Mouse (Mus musculus) neural tube, embryonic 15.5 days (tissue): ENCODE measurements around the gene Zbtb7a. TPM values are rescaled to one million over a fixed set of nuclear protein-coding genes. Genes with fewer than 3 reads are reported as not detected.
A peak's percentile ranks its signal among the peaks of the same experiment; 100 is the strongest.

ENCODE experiments used
- ATAC-seq: fragments of 200-750 bp; cut with Nextera tagmentation; 2 replicates; pipeline ENCODE4 v1.8.0; 2017; ENCODE audit warnings: mild to moderate bottlenecking, moderate TSS enrichment, moderate library complexity; ENCODE audit not compliant: low FRiP score
- H3K27ac ChIP-seq: fragments of 300-500 bp; sonication (generic); replicated peaks from 2 replicates; pipeline ENCODE4 v1.5.1; 2015; ENCODE audit warnings: mild to moderate bottlenecking, inconsistent platforms
- H3K27me3 ChIP-seq: fragments of 300-500 bp; sonication (generic); replicated peaks from 2 replicates; pipeline ENCODE4 v1.6.1; 2015; ENCODE audit warnings: inconsistent platforms
- H3K36me3 ChIP-seq: fragments of 300-500 bp; sonication (generic); 2 replicates; pipeline ENCODE4 v1.6.1; 2015; ENCODE audit warnings: inconsistent platforms
- H3K4me1 ChIP-seq: fragments of 300-500 bp; sonication (generic); 2 replicates; pipeline ENCODE4 v1.6.1; 2015; ENCODE audit warnings: inconsistent platforms
- H3K4me2 ChIP-seq: fragments of 300-500 bp; sonication (generic); 2 replicates; pipeline ENCODE4 v1.6.1; 2015; ENCODE audit warnings: inconsistent platforms, mild to moderate bottlenecking, moderate library complexity
- H3K4me3 ChIP-seq: fragments of 300-500 bp; sonication (generic); replicated peaks from 2 replicates; pipeline ENCODE4 v1.5.1; 2015; ENCODE audit warnings: mild to moderate bottlenecking, inconsistent platforms
- H3K9ac ChIP-seq: fragments of 300-500 bp; sonication (generic); replicated peaks from 2 replicates; pipeline ENCODE4 v1.6.1; 2015; ENCODE audit warnings: mild to moderate bottlenecking, inconsistent platforms
- H3K9me3 ChIP-seq: fragments of 300-500 bp; sonication (generic); replicated peaks from 2 replicates; pipeline ENCODE4 v1.6.1; 2016; ENCODE audit warnings: inconsistent platforms
- WGBS: fragments of 180-500 bp; shearing (Covaris S2); methylation state at CpG from one replicate; pipeline ENCODE4 v1.1.7; 2015; ENCODE audit warnings: mixed read lengths; 5-methylcytosine and 5-hydroxymethylcytosine counted together
- polyA plus RNA-seq: library from polyadenylated mRNA; unstranded; fragments of >200 nt; fragmentation: Nextera tagmentation; extraction: Ambion mirVana; gene quantifications from 2 replicates; pipeline ENCODE4 v1.2.1, GENCODE M21; 2015

Zbtb7a gene
- polyA plus RNA-seq, 1 experiment from 2014 or later, result 14.8 TPM

DNA sequence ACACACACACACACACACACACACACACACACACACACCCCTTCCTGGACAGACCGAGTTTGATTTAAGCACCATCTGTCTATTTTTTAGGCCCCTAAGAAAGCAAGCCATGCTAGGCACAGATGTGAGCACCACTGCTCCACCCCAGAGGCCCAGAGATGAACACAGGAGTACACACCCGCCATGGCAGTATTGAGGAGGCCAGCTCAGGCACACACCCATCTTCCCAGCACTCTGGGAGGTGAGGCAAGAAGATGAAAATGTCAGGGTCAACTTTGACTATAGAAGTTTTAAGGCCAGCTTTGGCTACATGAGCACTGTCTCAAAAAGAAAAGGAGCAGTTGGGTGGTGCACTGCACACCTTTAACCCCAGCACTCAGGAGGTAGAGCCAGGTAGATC is 12.1 kb upstream of the Zbtb7a start:
- H3K27me3 ChIP-seq, result no peaks in the 10 kb centered on the region
- no peaks in the 10 kb centered on the region for H3K4me1 ChIP-seq
- peaks cover 65% of the 10 kb centered on the region for H3K36me3 ChIP-seq
- H3K4me2 ChIP-seq, result no peak overlapping the region
- no peak for ATAC-seq
- 71% methylated on average over 2 of the region's 2 CpGs for WGBS
- no peak overlapping the region for H3K4me3 ChIP-seq
- no peaks in the 10 kb centered on the region for H3K9me3 ChIP-seq
- H3K9ac ChIP-seq, result no peak overlapping the region
- no peak overlapping the region for H3K27ac ChIP-seq

DNA sequence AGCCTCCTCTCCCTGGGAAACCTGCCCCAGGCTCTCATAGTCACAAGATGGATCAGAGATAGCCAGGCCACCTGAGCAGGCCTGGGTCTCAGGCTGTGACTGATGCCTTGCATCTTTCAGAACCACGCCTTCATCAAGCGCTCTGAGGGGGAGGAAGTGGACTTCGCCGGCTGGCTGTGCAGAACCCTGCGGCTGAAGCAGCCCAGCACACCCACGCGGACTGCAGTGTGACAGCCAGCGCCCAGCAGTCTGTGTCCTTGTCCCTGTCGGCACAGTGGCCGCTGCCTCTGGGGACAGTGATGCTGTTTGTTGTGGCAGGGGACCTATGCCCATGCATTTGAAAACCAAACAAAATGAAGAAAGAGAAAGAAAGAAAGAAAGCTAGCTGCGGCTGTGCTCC is 11.5 kb upstream of the Zbtb7a start:
- ATAC-seq, result no peak
- Histone ChIP-seq H3K9me3 (no peaks in the 10 kb centered on the region), H3K27me3 (peaks cover 2% of the 10 kb centered on the region; the same call in 1 of the 2 replicates), H3K27ac (no peak overlapping the region), H3K9ac (no peak overlapping the region), H3K4me1 (peaks cover 2% of the 10 kb centered on the region; the same call in 1 of the 2 replicates), H3K36me3 (peaks cover 61% of the 10 kb centered on the region), H3K4me2 (no peak overlapping the region), H3K4me3 (no peak overlapping the region)
- 88% methylated on average over 11 of the region's 11 CpGs for WGBS

DNA sequence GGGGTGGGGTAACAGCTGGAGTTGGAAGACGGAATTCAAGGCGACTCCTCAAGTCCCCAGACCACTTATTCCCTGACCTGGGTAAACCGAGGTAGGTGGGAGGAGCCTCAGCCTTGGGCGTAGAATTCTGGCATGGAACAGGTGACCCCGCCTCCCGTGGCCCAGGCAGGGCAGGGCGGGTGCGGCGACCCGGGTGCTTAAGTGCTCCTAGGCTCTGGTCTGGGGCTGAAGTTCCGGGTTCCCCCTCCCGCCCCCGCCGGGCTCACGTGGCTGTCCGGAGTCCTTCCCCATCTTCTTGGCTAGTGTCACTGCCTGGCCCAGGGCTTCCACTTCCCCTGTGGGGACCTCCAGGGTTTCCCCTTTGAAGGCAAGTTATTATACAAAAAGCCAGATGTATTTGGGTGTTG is 836 bp upstream of the Zbtb7a start:
- WGBS, result 1% methylated on average over 16 of the region's 16 CpGs
- Histone ChIP-seq H3K9me3 (no peaks in the 10 kb centered on the region), H3K36me3 (no peaks in the 10 kb centered on the region), H3K4me2 (no peak overlapping the region), H3K9ac (no peak overlapping the region), H3K4me3 (no peak overlapping the region; the same call in 1 of the 2 replicates), H3K27ac (no peak overlapping the region), H3K4me1 (peaks cover 34% of the 10 kb centered on the region), H3K27me3 (peaks cover 53% of the 10 kb centered on the region)
- no peak for ATAC-seq

DNA sequence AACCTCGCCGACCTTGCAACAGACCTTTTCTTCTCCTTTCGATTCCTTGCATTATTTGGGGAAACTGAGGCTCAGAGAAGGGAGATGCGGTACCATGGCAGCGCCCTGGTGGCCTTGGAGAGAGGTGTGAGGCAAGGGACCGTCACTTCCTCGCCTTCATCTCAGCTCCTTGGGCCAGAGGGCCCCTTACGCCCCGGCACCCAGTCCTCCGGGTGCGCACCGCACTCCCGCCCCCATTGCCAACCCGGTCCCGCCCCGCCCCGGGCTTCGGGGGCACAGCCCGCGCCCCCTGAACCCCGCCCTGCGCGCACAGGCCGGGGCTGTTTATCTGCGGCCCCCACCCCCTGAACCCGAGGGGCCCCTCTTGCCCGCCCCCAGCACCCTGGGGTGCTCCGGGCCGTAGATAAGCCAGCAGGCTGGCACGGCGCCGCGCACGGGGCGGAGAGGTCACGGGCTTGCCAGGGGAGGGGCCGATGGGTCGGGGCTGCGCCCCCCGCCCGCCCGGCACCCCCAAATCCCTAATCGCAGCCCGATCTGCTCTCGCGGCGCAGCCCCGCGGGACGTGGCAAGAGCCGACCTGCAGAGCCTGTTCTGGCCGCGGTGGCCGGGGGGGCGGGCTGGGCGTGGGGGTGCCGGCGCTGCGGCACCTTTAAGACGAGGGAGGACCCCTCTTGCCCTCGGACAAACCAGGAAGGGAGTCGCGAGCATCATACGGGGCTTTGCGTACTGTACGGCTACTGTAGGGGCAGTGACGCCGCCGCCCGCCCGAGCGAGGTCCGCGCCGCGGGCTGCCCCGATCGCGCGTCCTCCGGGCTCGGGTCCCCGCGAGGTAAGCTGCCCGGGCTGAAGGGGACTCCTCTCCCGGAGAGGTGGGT is 1.0 kb downstream of the Zbtb7a start:
- peak overlapping the region; percentile 98 for H3K27ac ChIP-seq
- H3K4me1 ChIP-seq, result peaks cover 47% of the 10 kb centered on the region
- no peaks in the 10 kb centered on the region for H3K36me3 ChIP-seq
- H3K4me3 ChIP-seq, result peak overlapping the region; percentile 77
- peak; percentile 39; the same call in 1 of the 2 replicates for ATAC-seq
- WGBS, result under 1% methylated on average over 86 of the region's 86 CpGs
- peaks cover 36% of the 10 kb centered on the region for H3K27me3 ChIP-seq
- H3K4me2 ChIP-seq, result peak overlapping the region; percentile 98
- H3K9ac ChIP-seq, result peak overlapping the region; percentile 94
- no peaks in the 10 kb centered on the region for H3K9me3 ChIP-seq

DNA sequence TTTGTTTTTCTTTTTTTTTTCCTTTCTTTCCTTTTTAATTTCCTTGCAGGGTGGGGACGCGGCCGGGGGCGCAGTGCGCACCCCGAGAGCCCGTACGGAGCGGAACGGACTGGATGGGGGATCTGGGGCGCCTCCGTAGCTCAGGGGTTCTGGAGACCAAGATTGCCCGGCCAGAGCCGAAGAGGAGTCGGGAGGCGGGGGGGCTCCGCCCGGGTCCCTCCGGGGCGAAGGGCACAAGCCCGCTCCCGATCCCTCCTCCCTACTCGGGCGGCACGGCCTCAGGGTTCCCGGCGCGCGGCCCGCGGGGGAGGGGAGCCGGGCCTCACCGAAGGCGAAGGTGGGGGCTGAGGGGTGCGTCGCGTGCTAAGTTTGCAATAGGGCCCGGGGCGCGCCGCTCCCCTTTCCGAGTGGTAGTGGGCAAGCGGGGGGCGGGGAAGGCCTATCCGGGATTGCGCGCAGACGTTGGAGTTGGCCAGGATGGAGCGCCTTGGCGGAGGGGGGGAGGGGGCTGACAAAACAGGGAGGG is 1.7 kb downstream of the Zbtb7a start:
- Histone ChIP-seq H3K4me1 (peaks cover 54% of the 10 kb centered on the region), H3K36me3 (no peaks in the 10 kb centered on the region), H3K27ac (peak overlapping the region; percentile 98), H3K9ac (peak overlapping the region; percentile 94), H3K9me3 (no peaks in the 10 kb centered on the region), H3K4me3 (peak overlapping the region; percentile 77), H3K27me3 (peaks cover 31% of the 10 kb centered on the region), H3K4me2 (peak overlapping the region; percentile 98)
- peak; percentile 42 for ATAC-seq
- WGBS, result under 1% methylated on average over 45 of the region's 50 CpGs

DNA sequence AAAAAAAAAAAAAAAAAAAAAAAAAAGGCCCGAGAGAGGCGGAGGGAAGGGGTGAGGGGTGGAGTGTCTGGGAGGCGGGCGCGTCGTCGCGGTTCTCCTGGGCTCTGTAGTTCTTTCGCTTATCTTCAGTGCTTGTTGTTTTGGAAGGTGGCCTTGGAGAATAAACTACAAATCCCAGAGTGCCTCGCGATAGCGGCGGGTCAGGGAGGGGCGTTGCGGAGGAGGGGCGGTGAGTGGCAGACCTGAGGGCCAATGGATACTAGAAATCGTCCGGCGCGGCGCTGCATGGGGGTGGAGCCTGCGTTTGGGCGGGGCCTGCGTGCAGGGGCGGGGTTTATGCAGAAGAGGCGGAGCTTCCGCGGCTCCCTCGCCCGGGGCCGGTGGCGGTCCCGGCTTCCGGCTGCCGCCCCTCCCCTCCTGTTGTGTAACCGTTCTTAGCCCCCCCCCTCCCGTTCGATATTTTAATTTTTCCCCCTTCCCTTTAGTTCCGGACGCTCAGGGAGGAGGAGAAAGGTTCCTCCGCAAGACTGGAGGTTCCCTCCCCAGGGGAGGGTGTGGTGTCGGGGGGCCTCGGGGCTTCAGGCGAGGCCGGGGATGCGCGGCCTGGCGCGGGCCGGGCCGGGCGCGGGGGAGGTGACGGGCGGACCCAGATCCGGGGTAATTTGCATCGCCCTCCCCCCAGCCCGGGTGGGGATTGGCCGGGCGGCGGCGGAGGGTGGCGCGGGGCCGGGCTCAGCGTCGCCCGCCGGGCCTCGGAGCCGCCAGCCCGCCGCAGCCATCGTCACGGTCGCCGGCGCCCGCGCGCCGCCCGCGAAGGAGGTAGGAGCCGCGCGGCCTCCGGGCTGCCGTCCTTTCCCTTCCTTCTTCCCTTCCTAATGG is 2.5 kb downstream of the Zbtb7a start:
- ATAC-seq, result peak; percentile 88
- no peaks in the 10 kb centered on the region for H3K36me3 ChIP-seq
- WGBS, result under 1% methylated on average over 72 of the region's 89 CpGs

DNA sequence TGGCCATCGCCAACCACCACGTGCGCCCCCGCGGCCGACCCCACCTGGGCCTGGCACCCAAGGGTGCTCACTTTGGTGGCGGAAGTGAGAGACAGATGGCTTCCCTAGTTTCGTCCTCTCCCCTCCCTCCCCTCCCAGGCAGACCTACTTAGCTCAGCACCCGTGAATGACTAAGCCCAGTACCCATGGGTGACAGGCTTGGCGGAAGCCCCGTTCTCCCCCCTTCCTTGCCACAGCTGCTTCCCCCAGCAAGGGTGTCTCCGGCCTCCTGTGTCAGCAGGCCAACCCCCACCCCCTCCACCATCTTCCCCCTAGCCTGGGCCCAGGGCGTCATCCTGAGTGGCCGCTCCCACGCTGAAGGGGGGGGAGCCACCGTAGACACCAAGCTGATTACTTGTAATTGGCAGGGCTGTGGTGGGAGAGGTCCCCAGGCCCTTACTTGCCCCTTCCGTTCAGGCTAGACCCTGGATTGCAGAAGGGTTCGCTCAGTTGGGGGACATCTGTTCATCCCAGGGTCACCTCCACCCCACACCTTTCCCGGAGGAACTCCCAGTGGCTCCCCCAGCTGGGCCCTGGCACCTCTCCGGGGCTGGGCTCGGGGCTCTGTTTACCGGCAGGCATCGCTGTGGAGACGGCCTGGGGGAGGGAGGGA is 3.2 kb downstream of the Zbtb7a start:
- no peak for ATAC-seq
- Histone ChIP-seq H3K4me1 (peaks cover 66% of the 10 kb centered on the region), H3K27me3 (peaks cover 23% of the 10 kb centered on the region), H3K27ac (peak overlapping the region; percentile 83), H3K4me2 (peak overlapping the region; percentile 96), H3K9ac (peak overlapping the region; percentile 73), H3K9me3 (no peaks in the 10 kb centered on the region), H3K36me3 (0 out of 2 replicates have a peak, but pooled peaks cover under 1% of the 10 kb centered on the region), H3K4me3 (peak overlapping the region; percentile 77)
- under 1% methylated on average over 24 of the region's 24 CpGs for WGBS

More for the DNA sequence above, 2.5 kb downstream of the Zbtb7a start:
- peak overlapping the region; percentile 98 for H3K4me2 ChIP-seq
- H3K9me3 ChIP-seq, result no peaks in the 10 kb centered on the region
- H3K4me1 ChIP-seq, result peaks cover 61% of the 10 kb centered on the region
- H3K4me3 ChIP-seq, result peak overlapping the region; percentile 77
- H3K9ac ChIP-seq, result peak overlapping the region; percentile 94
- H3K27me3 ChIP-seq, result peaks cover 29% of the 10 kb centered on the region
- peak overlapping the region; percentile 98 for H3K27ac ChIP-seq

DNA sequence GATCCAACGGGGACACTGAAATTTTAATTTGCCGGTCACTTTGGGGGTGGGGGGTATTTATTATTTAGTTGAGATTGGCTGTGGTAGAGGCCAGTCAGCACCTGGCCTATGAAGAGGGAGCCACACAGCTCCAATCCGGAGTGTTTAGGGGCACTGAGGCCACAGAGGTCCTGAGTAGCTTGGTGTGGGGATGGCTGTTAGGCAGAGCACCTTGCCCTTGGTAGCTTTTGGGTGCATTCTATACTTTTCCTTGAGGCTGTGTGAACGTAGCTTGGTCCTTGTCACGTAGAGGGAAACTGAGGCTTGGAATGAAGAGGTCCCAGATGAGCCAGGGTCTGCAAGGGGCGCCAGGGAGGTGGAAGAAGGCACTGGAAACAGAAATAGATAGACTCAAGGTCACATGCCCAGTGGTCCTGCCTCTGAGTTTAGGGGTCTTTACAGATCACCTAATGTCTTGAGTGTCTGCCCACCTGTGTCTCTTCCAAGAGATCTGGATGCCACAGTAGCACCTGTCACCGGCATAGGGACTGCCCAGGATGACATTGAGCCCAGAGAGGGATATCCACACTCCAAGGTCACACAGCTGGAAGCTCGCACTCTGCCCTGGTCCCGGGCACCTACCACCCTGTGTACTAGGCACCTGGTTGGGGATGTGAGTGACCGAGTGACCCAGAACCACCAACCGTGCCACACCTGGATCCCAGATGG is 4.0 kb downstream of the Zbtb7a start:
- Histone ChIP-seq H3K4me2 (peak overlapping the region; percentile 96), H3K4me1 (peaks cover 66% of the 10 kb centered on the region), H3K36me3 (peaks cover 7% of the 10 kb centered on the region), H3K9me3 (no peaks in the 10 kb centered on the region), H3K27me3 (peaks cover 16% of the 10 kb centered on the region), H3K9ac (peak overlapping the region; percentile 73), H3K27ac (peak overlapping the region; percentile 83), H3K4me3 (peak overlapping the region; percentile 77)
- 59% methylated on average over 11 of the region's 11 CpGs for WGBS
- no peak for ATAC-seq

DNA sequence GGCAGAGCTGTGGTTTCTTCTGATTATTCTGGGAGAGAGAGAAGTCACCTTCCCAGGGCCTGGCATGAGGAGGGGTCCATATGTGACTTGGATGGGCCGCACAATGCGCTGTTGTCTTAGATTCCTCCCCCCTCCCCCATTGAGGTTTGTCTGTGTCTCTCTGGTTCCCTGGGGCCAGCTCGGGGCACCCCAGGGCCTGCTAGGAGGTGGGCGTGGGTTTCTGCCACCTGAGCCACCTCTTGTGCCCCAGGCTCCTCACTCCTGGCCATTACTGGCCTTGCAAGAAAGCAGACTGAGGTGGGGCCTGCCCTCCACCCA is 4.5 kb downstream of the Zbtb7a start:
- Histone ChIP-seq H3K27ac (no peak overlapping the region), H3K36me3 (peaks cover 12% of the 10 kb centered on the region), H3K9ac (0 out of 2 replicates have a peak overlapping the region, but pooled peaks have one; percentile 24), H3K4me1 (peaks cover 63% of the 10 kb centered on the region), H3K9me3 (no peaks in the 10 kb centered on the region), H3K27me3 (peaks cover 11% of the 10 kb centered on the region), H3K4me3 (peak overlapping the region; percentile 77), H3K4me2 (peak overlapping the region; percentile 96)
- no peak for ATAC-seq
- 79% methylated on average over 4 of the region's 4 CpGs for WGBS

DNA sequence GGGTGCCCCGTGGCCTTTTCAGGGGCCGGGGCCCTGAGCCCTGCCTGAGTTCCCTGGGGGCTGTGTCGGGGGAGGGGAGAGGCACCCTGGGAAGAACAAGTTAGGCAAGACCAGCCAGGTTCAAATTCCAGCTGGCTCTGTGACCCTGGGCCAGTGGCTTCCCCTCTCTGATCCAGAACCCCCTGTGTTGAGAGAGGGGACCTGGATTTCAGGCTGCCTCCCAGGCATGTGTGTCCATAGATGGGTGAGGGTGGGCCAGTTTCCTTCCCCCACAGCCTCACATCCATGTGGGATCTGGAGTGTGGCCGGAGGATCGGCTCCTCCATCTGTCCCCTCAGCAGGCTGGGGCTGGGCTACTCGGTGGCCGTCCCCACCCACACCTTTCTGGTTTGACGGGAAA is 5.0 kb downstream of the Zbtb7a start:
- Histone ChIP-seq H3K4me1 (peaks cover 62% of the 10 kb centered on the region), H3K4me2 (peak overlapping the region; percentile 96), H3K36me3 (peaks cover 18% of the 10 kb centered on the region), H3K4me3 (peak overlapping the region; percentile 15; the same call in 1 of the 2 replicates), H3K9me3 (no peaks in the 10 kb centered on the region), H3K27me3 (peaks cover 6% of the 10 kb centered on the region), H3K27ac (0 out of 2 replicates have a peak overlapping the region, but pooled peaks have one; percentile 37), H3K9ac (peak overlapping the region; percentile 26; the same call in 1 of the 2 replicates)
- WGBS, result 49% methylated on average over 8 of the region's 8 CpGs
- no peak for ATAC-seq
